ENCODE assay signal across 10 mouse cellular contexts in genomic region chr12:80208126-80208820, GRCm38 (mm10). TPM values are rescaled to one million over a fixed set of nuclear protein-coding genes. Genes with fewer than 3 reads are reported as not detected.
DNase-seq lines count a peak whose midpoint lies in the region; ATAC-seq and TF ChIP-seq lines count a peak whose summit lies in the region.
"Had no signal": no experiment of that assay in that cellular context is flagged by ENCODE, and none has a peak within 500 bp of the region (broad histone marks: within the 10 kb centered on the region; RNA-seq: fewer than 3 reads in every experiment).

No protein-coding gene starts in this region.

- TF ChIP-seq CTCF in intestine, postnatal 0 days (IDR thresholded peaks at IDR 0.05; ENCODE audit: low read depth) = peak; percentile 35; the same call in 1 of the 2 replicates

- peak overlapping the region; percentile 70 for H3K27ac ChIP-seq in hindbrain, embryonic 10.5 days
- H3K27ac ChIP-seq in hindbrain, embryonic 14.5 days = no peak overlapping the region
- peak overlapping the region; percentile 65 for H3K27ac ChIP-seq in embryonic facial prominence, embryonic 10.5 days (replicated peaks)
- H3K27ac ChIP-seq in intestine, postnatal 0 days (ENCODE audit: low read depth, low read length) = 0 out of 2 replicates have a peak overlapping the region, but pooled peaks have one; percentile 8
- H3K27ac ChIP-seq: forebrain, embryonic 13.5 days had no signal

- peaks cover 52% of the 10 kb centered on the region for H3K36me3 ChIP-seq in hindbrain, embryonic 10.5 days
- peaks cover 15% of the 10 kb centered on the region; the same call in 1 of the 2 replicates for H3K36me3 ChIP-seq in hindbrain, embryonic 14.5 days (replicated peaks; ENCODE audit: control insufficient read depth, insufficient read depth)
- peaks cover 64% of the 10 kb centered on the region for H3K36me3 ChIP-seq in embryonic facial prominence, embryonic 10.5 days (replicated peaks)
- H3K36me3 ChIP-seq in intestine, postnatal 0 days (ENCODE audit: control insufficient read depth, insufficient read depth) = peaks cover 46% of the 10 kb centered on the region

- no peak overlapping the region for H3K4me2 ChIP-seq in hindbrain, embryonic 14.5 days (replicated peaks)
- H3K4me2 ChIP-seq in intestine, postnatal 0 days (replicated peaks; ENCODE audit: low read depth) = no peak overlapping the region
- H3K4me2 ChIP-seq: forebrain, embryonic 13.5 days had no signal

- H3K4me3 ChIP-seq in hindbrain, embryonic 10.5 days = no peak overlapping the region
- H3K4me3 ChIP-seq in hindbrain, embryonic 14.5 days (replicated peaks; ENCODE audit: low read length) = no peak overlapping the region
- H3K4me3 ChIP-seq in embryonic facial prominence, embryonic 10.5 days = no peak overlapping the region
- no peak overlapping the region for H3K4me3 ChIP-seq in intestine, postnatal 0 days (ENCODE audit: low read depth, low read length)
- H3K4me3 ChIP-seq: forebrain, embryonic 13.5 days had no signal

- no peak overlapping the region for H3K9ac ChIP-seq in hindbrain, embryonic 14.5 days
- H3K9ac ChIP-seq in intestine, postnatal 0 days (ENCODE audit: low read depth, low read length) = no peak overlapping the region
- H3K9ac ChIP-seq: forebrain, embryonic 13.5 days had no signal

- H3K9me3 ChIP-seq in hindbrain, embryonic 10.5 days = no peaks in the 10 kb centered on the region
- no peaks in the 10 kb centered on the region for H3K9me3 ChIP-seq in hindbrain, embryonic 14.5 days (ENCODE audit: control insufficient read depth, low read length)
- no peaks in the 10 kb centered on the region for H3K9me3 ChIP-seq in embryonic facial prominence, embryonic 10.5 days
- H3K9me3 ChIP-seq in intestine, postnatal 0 days (ENCODE audit: control insufficient read depth) = no peaks in the 10 kb centered on the region
- H3K9me3 ChIP-seq: forebrain, embryonic 13.5 days had no signal

- DNase-seq in hindbrain, embryonic 10.5 days (ENCODE audit: low spot score) = peak; percentile 25
- no peak for DNase-seq in hindbrain, embryonic 14.5 days (ENCODE audit: low spot score)
- peak; percentile 51 for DNase-seq in 416B (ENCODE audit: low read depth)
- DNase-seq in embryonic facial prominence, embryonic 10.5 days (ENCODE audit: low spot score) = peak; percentile 48
- DNase-seq in cerebellum, adult 11-12 months = no peak
- DNase-seq: kidney, adult 8-10 months had no signal

- WGBS in hindbrain, embryonic 10.5 days = 49% methylated on average over 19 of the region's 19 CpGs
- 57% methylated on average over 19 of the region's 19 CpGs for WGBS in hindbrain, embryonic 14.5 days
- WGBS in embryonic facial prominence, embryonic 10.5 days = 58% methylated on average over 19 of the region's 19 CpGs
- 62% methylated on average over 19 of the region's 19 CpGs for WGBS in intestine, postnatal 0 days

- peaks cover 49% of the 10 kb centered on the region for H3K4me1 ChIP-seq in hindbrain, embryonic 10.5 days (replicated peaks)
- H3K4me1 ChIP-seq in hindbrain, embryonic 14.5 days (replicated peaks; ENCODE audit: control insufficient read depth, insufficient read depth, low read length) = 0 out of 2 replicates have a peak, but pooled peaks cover 8% of the 10 kb centered on the region
- H3K4me1 ChIP-seq in embryonic facial prominence, embryonic 10.5 days = peaks cover 56% of the 10 kb centered on the region
- H3K4me1 ChIP-seq in intestine, postnatal 0 days (replicated peaks; ENCODE audit: control insufficient read depth, insufficient read depth, low read length) = peaks cover 2% of the 10 kb centered on the region; the same call in 1 of the 2 replicates

- no peak for ATAC-seq in hindbrain, embryonic 14.5 days (ENCODE audit: low FRiP score)
- ATAC-seq in intestine, postnatal 0 days = no peak
- no peak for ATAC-seq in monocyte, adult 5-6 weeks (replicated peaks; ENCODE audit: insufficient number of reproducible peaks, low FRiP score, low TSS enrichment, poor library complexity, severe bottlenecking)
- ATAC-seq in megakaryocyte progenitor cell, adult 5-6 weeks (replicated peaks; ENCODE audit: poor library complexity) = no peak
- ATAC-seq: forebrain, embryonic 13.5 days had no signal

- H3K27me3 ChIP-seq in hindbrain, embryonic 10.5 days (ENCODE audit: insufficient read depth, poor library complexity, severe bottlenecking) = no peaks in the 10 kb centered on the region
- no peaks in the 10 kb centered on the region for H3K27me3 ChIP-seq in hindbrain, embryonic 14.5 days (ENCODE audit: control insufficient read depth, insufficient read depth, low read length)
- H3K27me3 ChIP-seq in embryonic facial prominence, embryonic 10.5 days (replicated peaks; ENCODE audit: low read depth, poor library complexity, severe bottlenecking) = no peaks in the 10 kb centered on the region
- H3K27me3 ChIP-seq in intestine, postnatal 0 days (replicated peaks; ENCODE audit: control insufficient read depth, insufficient read depth, low read length) = no peaks in the 10 kb centered on the region
- H3K27me3 ChIP-seq: forebrain, embryonic 13.5 days had no signal

RNA-seq across cellular contexts. Expression of gene Actn1, which starts 51.9 kb away (rescaled TPM):
- 24.1 and 27.6 TPM in 2 replicates for polyA plus RNA-seq in hindbrain, embryonic 10.5 days (2016; fragmentation: Nextera tagmentation; extraction: Ambion mirVana)
- polyA plus RNA-seq in hindbrain, embryonic 14.5 days (2014; fragmentation: Nextera tagmentation; extraction: Ambion mirVana) = 9.9 and 10.0 TPM in 2 replicates
- polyA plus RNA-seq in embryonic facial prominence, embryonic 10.5 days (2016; fragmentation: Nextera tagmentation; extraction: Ambion mirVana) = 38.2 and 39.3 TPM in 2 replicates
- 28.7 and 29.3 TPM in 2 replicates for polyA plus RNA-seq in intestine, postnatal 0 days (2015; fragmentation: Nextera tagmentation; extraction: Ambion mirVana)
- 4.9 to 18.8 TPM (median 7.8 TPM) in 3 replicates for total RNA-seq in monocyte, adult 5-6 weeks (2017)
- 14.8 and 17.2 TPM in 2 replicates for total RNA-seq in megakaryocyte progenitor cell, adult 5-6 weeks (2015)
- total RNA-seq in megakaryocyte progenitor cell, adult 5-6 weeks (2017) = 17.8 and 19.4 TPM in 2 replicates

Comparison
In these comparisons a context has a peak if more than half of its experiments do, and no peak if none do; other contexts are left out.
1. DNase-seq: peak in hindbrain, embryonic 10.5 days (single experiment), 416B (single experiment) and embryonic facial prominence, embryonic 10.5 days (single experiment); none in hindbrain, embryonic 14.5 days (single experiment) and cerebellum, adult 11-12 months (single experiment).